Mouse (Mus musculus) heart, postnatal 0 days (tissue): Measurements from ENCODE around the gene Cdh6.

ENCODE experiments used
- CTCF ChIP-seq: IDR thresholded peaks from 2 replicates; pipeline ENCODE4 v1.5.1; 2016; ENCODE audit warnings: antibody characterized with exemption, control low read depth, low read depth
- EP300 ChIP-seq: IDR thresholded peaks from 2 replicates; pipeline ENCODE4 v1.6.1; 2016; ENCODE audit warnings: antibody characterized with exemption, low read depth

DNA sequence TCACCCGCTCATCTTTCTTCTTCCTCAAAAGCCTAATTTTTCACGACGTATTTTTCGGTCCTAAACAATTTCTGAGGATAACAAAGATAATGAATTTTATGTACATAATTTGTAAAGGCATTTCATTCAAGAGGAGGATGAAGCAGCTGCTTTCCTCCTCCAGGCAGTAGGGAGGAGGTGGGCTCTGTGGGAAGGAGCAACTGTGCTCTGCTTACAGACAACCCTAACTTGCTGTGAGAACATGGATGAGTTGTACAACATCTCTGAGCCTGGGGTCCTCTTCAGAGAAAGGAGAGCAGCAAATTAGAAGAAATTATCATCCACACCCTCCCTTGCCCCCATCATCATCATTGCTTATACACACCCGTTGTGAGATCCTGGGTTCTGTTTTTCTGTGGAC lies 33.8 kb downstream of the Cdh6 start:
- TF ChIP-seq CTCF (no peak), EP300 (no peak)
